Comparison of ENCODE assay signal across 8 mouse cellular contexts in genomic region chr3:20033761-20034718, GRCm38 (mm10). TPM values are rescaled to one million over a fixed set of nuclear protein-coding genes. Genes with fewer than 3 reads are reported as not detected.
DNase-seq lines count a peak whose midpoint lies in the region; ATAC-seq lines count a peak whose summit lies in the region.

No protein-coding gene starts in this region.

- no peaks in the 10 kb centered on the region for H3K27me3 ChIP-seq in megakaryocyte, embryonic 14.5 days (replicated peaks)
- no peaks in the 10 kb centered on the region for H3K27me3 ChIP-seq in forebrain, embryonic 11.5 days (ENCODE audit: control insufficient read depth, insufficient read depth, low read length)
- H3K27me3 ChIP-seq in neural tube, embryonic 13.5 days: no peaks in the 10 kb centered on the region

- no peak for ATAC-seq in megakaryocyte, adult 5-6 weeks (ENCODE audit: poor library complexity, severe bottlenecking)
- no peak for ATAC-seq in forebrain, embryonic 11.5 days (replicated peaks; ENCODE audit: low FRiP score)
- peak; percentile 19; the same call in 1 of the 2 replicates for ATAC-seq in neural tube, embryonic 13.5 days (ENCODE audit: low read depth)

- H3K36me3 ChIP-seq in megakaryocyte, embryonic 14.5 days (replicated peaks; ENCODE audit: low read length): peaks cover 17% of the 10 kb centered on the region
- no peaks in the 10 kb centered on the region for H3K36me3 ChIP-seq in forebrain, embryonic 11.5 days (ENCODE audit: control insufficient read depth, insufficient read depth, low read length)
- H3K36me3 ChIP-seq in neural tube, embryonic 13.5 days: no peaks in the 10 kb centered on the region

- WGBS in forebrain, embryonic 11.5 days: 21% methylated on average over 10 of the region's 10 CpGs
- WGBS in neural tube, embryonic 13.5 days: 13% methylated on average over 10 of the region's 10 CpGs

- no peak overlapping the region for H3K27ac ChIP-seq in forebrain, embryonic 11.5 days (ENCODE audit: low read depth, low read length)
- H3K27ac ChIP-seq in neural tube, embryonic 13.5 days (replicated peaks): 0 out of 2 replicates have a peak overlapping the region, but pooled peaks have one; percentile 63

- DNase-seq in forebrain, embryonic 11.5 days (ENCODE audit: low spot score): no peak
- peak; percentile 33 for DNase-seq in kidney, postnatal 14 days
- no peak for DNase-seq in right cerebral cortex, postnatal 10 days (ENCODE audit: low spot score in 2 of 2)
- DNase-seq in spleen, postnatal 36 days (ENCODE audit: low spot score in 2 of 2): no peak
- DNase-seq in urinary bladder, postnatal 25 days (ENCODE audit: low spot score): no peak

- H3K4me3 ChIP-seq in megakaryocyte, embryonic 14.5 days (replicated peaks): peak overlapping the region; percentile 98
- peak overlapping the region; percentile 80 for H3K4me3 ChIP-seq in forebrain, embryonic 11.5 days (ENCODE audit: low read depth, low read length)
- H3K4me3 ChIP-seq in neural tube, embryonic 13.5 days: peak overlapping the region; percentile 66

- H3K9ac ChIP-seq in forebrain, embryonic 11.5 days (ENCODE audit: low read length): peak overlapping the region; percentile 64
- peak overlapping the region; percentile 71 for H3K9ac ChIP-seq in neural tube, embryonic 13.5 days

- H3K4me1 ChIP-seq in megakaryocyte, embryonic 14.5 days: peaks cover 26% of the 10 kb centered on the region
- H3K4me1 ChIP-seq in forebrain, embryonic 11.5 days (replicated peaks; ENCODE audit: control insufficient read depth, insufficient read depth, low read length): no peaks in the 10 kb centered on the region; the same call in 1 of the 2 replicates
- H3K4me1 ChIP-seq in neural tube, embryonic 13.5 days (replicated peaks): peaks cover 13% of the 10 kb centered on the region

- peak overlapping the region; percentile 75 for H3K4me2 ChIP-seq in forebrain, embryonic 11.5 days (ENCODE audit: low read depth, low read length, severe bottlenecking)
- H3K4me2 ChIP-seq in neural tube, embryonic 13.5 days: peak overlapping the region; percentile 84

- peaks cover 6% of the 10 kb centered on the region; the same call in 1 of the 2 replicates for H3K9me3 ChIP-seq in megakaryocyte, embryonic 14.5 days
- no peaks in the 10 kb centered on the region for H3K9me3 ChIP-seq in forebrain, embryonic 11.5 days (ENCODE audit: control insufficient read depth, low read length)
- H3K9me3 ChIP-seq in neural tube, embryonic 13.5 days: no peaks in the 10 kb centered on the region

RNA-seq across cellular contexts. Expression of gene Hps3, which starts 1.1 kb away (rescaled TPM):
- polyA plus RNA-seq in megakaryocyte, embryonic 14.5 days (2012; ENCODE audit: insufficient read depth, low replicate concordance): 0.38 TPM in 1 of 2 replicates, not detected in the other
- total RNA-seq in megakaryocyte, adult 5-6 weeks (2015): 109 and 112 TPM in 2 replicates
- 88.3 and 94.4 TPM in 2 replicates for total RNA-seq in megakaryocyte, adult 5-6 weeks (2017)
- 11.8 and 13.7 TPM in 2 replicates for polyA plus RNA-seq in forebrain, embryonic 11.5 days (2014; fragmentation: Nextera tagmentation; extraction: Ambion mirVana)
- 14.6 and 15.1 TPM in 2 replicates for polyA plus RNA-seq in neural tube, embryonic 13.5 days (2015; fragmentation: Nextera tagmentation; extraction: Ambion mirVana)

RNA-seq across cellular contexts. Expression of gene Hltf, which starts 23.6 kb away (rescaled TPM):
- polyA plus RNA-seq in megakaryocyte, embryonic 14.5 days (2012; ENCODE audit: insufficient read depth, low replicate concordance): 2.0 TPM in 1 of 2 replicates, not detected in the other
- total RNA-seq in megakaryocyte, adult 5-6 weeks (2015): 57.8 and 70.3 TPM in 2 replicates
- total RNA-seq in megakaryocyte, adult 5-6 weeks (2017): 51.8 and 58.5 TPM in 2 replicates
- polyA plus RNA-seq in forebrain, embryonic 11.5 days (2014; fragmentation: Nextera tagmentation; extraction: Ambion mirVana): 22.0 and 25.9 TPM in 2 replicates
- 16.9 TPM in 2 replicates for polyA plus RNA-seq in neural tube, embryonic 13.5 days (2015; fragmentation: Nextera tagmentation; extraction: Ambion mirVana)
